Mouse (Mus musculus): ENCODE data around the gene Mab21l2. TPM values are rescaled to one million over a fixed set of nuclear protein-coding genes. Genes with fewer than 3 reads are reported as not detected.
A peak's percentile ranks its signal among the peaks of the same experiment; 100 is the strongest.

The Mab21l2 gene
- total and polyA plus RNA-seq, 2 experiments: 0.28 TPM; not detected in 1

- TF ChIP-seq CTCF (IDR thresholded peaks at IDR 0.05; ENCODE audit: low read depth, low read length) (no peak), POLR2A (IDR thresholded peaks at IDR 0.05; ENCODE audit: extremely low read depth, insufficient read depth, low read length) (no peak)
- no peak overlapping the region for H3K9ac ChIP-seq (ENCODE audit: low read depth, low read length)
- 58% methylated on average over 8 of the region's 8 CpGs for WGBS
Measured at GRCm38 (mm10) chr3:86551011-86551728, 2.7 kb upstream of the Mab21l2 start.

GRCm38 (mm10) chr3:86550301-86551010, 2.0 kb upstream of the Mab21l2 start:
- Histone ChIP-seq H3K9ac (ENCODE audit: low read depth, low read length) (no peak overlapping the region), H3K4me3 (ENCODE audit: insufficient read depth, low read depth, low read length) (no peak overlapping the region), H3K36me3 (ENCODE audit: control insufficient read depth, insufficient read depth, low read length) (no peaks in the 10 kb centered on the region), H3K4me1 (ENCODE audit: control insufficient read depth, insufficient read depth, low read length) (peaks cover 2% of the 10 kb centered on the region; the same call in 1 of the 2 replicates), H3K27ac (replicated peaks; ENCODE audit: insufficient read depth, low read depth, low read length) (no peak overlapping the region), H3K79me2 (ENCODE audit: control insufficient read depth, insufficient read depth, low read length) (no peaks in the 10 kb centered on the region), H3K27me3 (ENCODE audit: control insufficient read depth, insufficient read depth, low read length) (no peaks in the 10 kb centered on the region)
- no peak for TF ChIP-seq CTCF (IDR thresholded peaks at IDR 0.05; ENCODE audit: low read depth, low read length)
- no peak for TF ChIP-seq POLR2A (IDR thresholded peaks at IDR 0.05; ENCODE audit: extremely low read depth, insufficient read depth, low read length)
- DNase-seq (ENCODE audit: extremely low read depth, low read depth, low spot score): no peak
- 85% methylated on average over 22 of the region's 22 CpGs for WGBS

More at GRCm38 (mm10) chr3:86551011-86551728, 2.7 kb upstream of the Mab21l2 start:
- Histone ChIP-seq H3K79me2 (ENCODE audit: control insufficient read depth, insufficient read depth, low read length) (no peaks in the 10 kb centered on the region), H3K4me1 (ENCODE audit: control insufficient read depth, insufficient read depth, low read length) (peaks cover 2% of the 10 kb centered on the region; the same call in 1 of the 2 replicates), H3K36me3 (ENCODE audit: control insufficient read depth, insufficient read depth, low read length) (no peaks in the 10 kb centered on the region), H3K4me3 (ENCODE audit: insufficient read depth, low read depth, low read length) (no peak overlapping the region), H3K27ac (replicated peaks; ENCODE audit: insufficient read depth, low read depth, low read length) (no peak overlapping the region), H3K27me3 (ENCODE audit: control insufficient read depth, insufficient read depth, low read length) (no peaks in the 10 kb centered on the region)
- no peak for DNase-seq (ENCODE audit: extremely low read depth, low read depth, low spot score)

GRCm38 (mm10) chr3:86547251-86547791, 1.1 kb downstream of the Mab21l2 start:
- H3K4me1 ChIP-seq (ENCODE audit: control insufficient read depth, insufficient read depth, low read length): peaks cover 2% of the 10 kb centered on the region; the same call in 1 of the 2 replicates
- WGBS: 7% methylated on average over 42 of the region's 42 CpGs
- peak overlapping the region; percentile 77 for H3K4me3 ChIP-seq (ENCODE audit: insufficient read depth, low read depth, low read length)
- H3K9ac ChIP-seq (ENCODE audit: low read depth, low read length): 0 out of 2 replicates have a peak overlapping the region, but pooled peaks have one; percentile 8
- H3K79me2 ChIP-seq (ENCODE audit: control insufficient read depth, insufficient read depth, low read length): no peaks in the 10 kb centered on the region
- no peaks in the 10 kb centered on the region for H3K36me3 ChIP-seq (ENCODE audit: control insufficient read depth, insufficient read depth, low read length)
- no peak for TF ChIP-seq POLR2A (IDR thresholded peaks at IDR 0.05; ENCODE audit: extremely low read depth, insufficient read depth, low read length)
- no peak for TF ChIP-seq CTCF (IDR thresholded peaks at IDR 0.05; ENCODE audit: low read depth, low read length)
- H3K27ac ChIP-seq (replicated peaks; ENCODE audit: insufficient read depth, low read depth, low read length): no peak overlapping the region
- DNase-seq (ENCODE audit: extremely low read depth, low read depth, low spot score): peak; percentile 50
- H3K27me3 ChIP-seq (ENCODE audit: control insufficient read depth, insufficient read depth, low read length): no peaks in the 10 kb centered on the region

- no peaks in the 10 kb centered on the region for H3K27me3 ChIP-seq (ENCODE audit: control insufficient read depth, insufficient read depth, low read length)
- H3K79me2 ChIP-seq (ENCODE audit: control insufficient read depth, insufficient read depth, low read length): no peaks in the 10 kb centered on the region
- peak overlapping the region; percentile 30 for H3K27ac ChIP-seq (replicated peaks; ENCODE audit: insufficient read depth, low read depth, low read length)
- H3K36me3 ChIP-seq (ENCODE audit: control insufficient read depth, insufficient read depth, low read length): no peaks in the 10 kb centered on the region
- WGBS: 1% methylated on average over 45 of the region's 45 CpGs
- TF ChIP-seq POLR2A (IDR thresholded peaks at IDR 0.05; ENCODE audit: extremely low read depth, insufficient read depth, low read length): no peak
- TF ChIP-seq CTCF (IDR thresholded peaks at IDR 0.05; ENCODE audit: low read depth, low read length): peak; percentile 19; the same call in 1 of the 2 replicates
- DNase-seq (ENCODE audit: extremely low read depth, low read depth, low spot score): peak; percentile 80
- peak overlapping the region; percentile 77 for H3K4me3 ChIP-seq (ENCODE audit: insufficient read depth, low read depth, low read length)
- peaks cover 2% of the 10 kb centered on the region; the same call in 1 of the 2 replicates for H3K4me1 ChIP-seq (ENCODE audit: control insufficient read depth, insufficient read depth, low read length)
- H3K9ac ChIP-seq (ENCODE audit: low read depth, low read length): peak overlapping the region; percentile 23
Measured at GRCm38 (mm10) chr3:86546471-86547250, 1.8 kb downstream of the Mab21l2 start.

GRCm38 (mm10) chr3:86545945-86546344, 2.5 kb downstream of the Mab21l2 start:
- H3K4me3 ChIP-seq (ENCODE audit: insufficient read depth, low read depth, low read length): no peak overlapping the region
- TF ChIP-seq CTCF (IDR thresholded peaks at IDR 0.05; ENCODE audit: low read depth, low read length): no peak
- no peak for TF ChIP-seq POLR2A (IDR thresholded peaks at IDR 0.05; ENCODE audit: extremely low read depth, insufficient read depth, low read length)
- H3K27ac ChIP-seq (replicated peaks; ENCODE audit: insufficient read depth, low read depth, low read length): no peak overlapping the region
- no peak for DNase-seq (ENCODE audit: extremely low read depth, low read depth, low spot score)
- H3K27me3 ChIP-seq (ENCODE audit: control insufficient read depth, insufficient read depth, low read length): no peaks in the 10 kb centered on the region
- WGBS: 71% methylated on average over 5 of the region's 5 CpGs
- H3K79me2 ChIP-seq (ENCODE audit: control insufficient read depth, insufficient read depth, low read length): no peaks in the 10 kb centered on the region
- H3K4me1 ChIP-seq (ENCODE audit: control insufficient read depth, insufficient read depth, low read length): peaks cover 2% of the 10 kb centered on the region; the same call in 1 of the 2 replicates
- H3K9ac ChIP-seq (ENCODE audit: low read depth, low read length): no peak overlapping the region
- no peaks in the 10 kb centered on the region for H3K36me3 ChIP-seq (ENCODE audit: control insufficient read depth, insufficient read depth, low read length)
